Mouse (Mus musculus): ENCODE measurements around the gene Mcrip1. TPM values are rescaled to one million over a fixed set of nuclear protein-coding genes. Genes with fewer than 3 reads are reported as not detected.
"Not testable (repeated sequence)": the region's sequence is repeated elsewhere in the genome, so short reads cannot be mapped to it uniquely, and the experiment has no call there.

The Mcrip1 gene
- 268 and 318 TPM in 2 replicates for polyA plus RNA-seq (2014; fragmentation: Nextera tagmentation; extraction: Ambion mirVana)

GRCm38 (mm10) chr11:120549168-120549945 lies at the start of gene Mcrip1:
TSS of gene Mcrip1 (minus strand) at chr11:120549727.
- Histone ChIP-seq H3K9ac (replicated peaks; ENCODE audit: low read length) (peak within 1 kb of the TSS; percentile 93), H3K36me3 (ENCODE audit: control insufficient read depth, insufficient read depth, low read length) (peaks cover 9% of the 10 kb centered on the region), H3K27me3 (ENCODE audit: control insufficient read depth, insufficient read depth, low read length) (no peaks in the 10 kb centered on the region), H3K9me3 (ENCODE audit: control insufficient read depth, low read length) (no peaks in the 10 kb centered on the region), H3K4me1 (ENCODE audit: control insufficient read depth, insufficient read depth, low read length) (peaks cover 18% of the 10 kb centered on the region), H3K4me2 (ENCODE audit: low read length) (peak within 1 kb of the TSS; percentile 94), H3K27ac (replicated peaks; ENCODE audit: low read depth, low read length) (peak within 1 kb of the TSS; percentile 81), H3K4me3 (replicated peaks; ENCODE audit: low read depth, low read length) (peak within 1 kb of the TSS; percentile 98)
- DNase-seq (peak; percentile 97), ATAC-seq (ENCODE audit: low FRiP score, low TSS enrichment) (peak; percentile 90)
- WGBS: under 1% methylated on average over 69 of the region's 87 CpGs

GRCm38 (mm10) chr11:120598990-120599549 lies 49.5 kb upstream of the Mcrip1 start:
- Histone ChIP-seq H3K9me3 (ENCODE audit: control insufficient read depth, low read length) (no peaks in the 10 kb centered on the region), H3K4me1 (ENCODE audit: control insufficient read depth, insufficient read depth, low read length) (peaks cover 17% of the 10 kb centered on the region), H3K27ac (replicated peaks; ENCODE audit: low read depth, low read length) (no peak overlapping the region), H3K4me2 (ENCODE audit: low read length) (peak overlapping the region; percentile 96), H3K4me3 (replicated peaks; ENCODE audit: low read depth, low read length) (peak overlapping the region; percentile 98), H3K9ac (replicated peaks; ENCODE audit: low read length) (peak overlapping the region; percentile 97; the same call in 1 of the 2 replicates), H3K36me3 (ENCODE audit: control insufficient read depth, insufficient read depth, low read length) (peaks cover 54% of the 10 kb centered on the region), H3K27me3 (ENCODE audit: control insufficient read depth, insufficient read depth, low read length) (no peaks in the 10 kb centered on the region)
- WGBS: 54% methylated on average over 17 of the region's 17 CpGs
- no peak for ATAC-seq (ENCODE audit: low FRiP score, low TSS enrichment)
- DNase-seq: no peak

- under 1% methylated on average over 88 of the region's 88 CpGs for WGBS
- peak within 1 kb of the TSS; percentile 88 for H3K27ac ChIP-seq (replicated peaks; ENCODE audit: low read depth, low read length)
- H3K4me1 ChIP-seq (ENCODE audit: control insufficient read depth, insufficient read depth, low read length): peaks cover 17% of the 10 kb centered on the region
- peak within 1 kb of the TSS; percentile 96 for H3K4me2 ChIP-seq (ENCODE audit: low read length)
- ATAC-seq (ENCODE audit: low FRiP score, low TSS enrichment) (peak; percentile 99), DNase-seq (peak; percentile 99)
- peak within 1 kb of the TSS; percentile 97 for H3K9ac ChIP-seq (replicated peaks; ENCODE audit: low read length)
- H3K36me3 ChIP-seq (ENCODE audit: control insufficient read depth, insufficient read depth, low read length): peaks cover 54% of the 10 kb centered on the region
- no peaks in the 10 kb centered on the region for H3K27me3 ChIP-seq (ENCODE audit: control insufficient read depth, insufficient read depth, low read length)
- peak within 1 kb of the TSS; percentile 98 for H3K4me3 ChIP-seq (replicated peaks; ENCODE audit: low read depth, low read length)
- no peaks in the 10 kb centered on the region for H3K9me3 ChIP-seq (ENCODE audit: control insufficient read depth, low read length)
Observed at GRCm38 (mm10) chr11:120598283-120598989, 48.9 kb upstream of the Mcrip1 start, which contains the start of the genes Alyref and Anapc11. TSS of gene Alyref (minus strand) at chr11:120598365. TSS of gene Anapc11 (plus strand) at chr11:120598421.

- Histone ChIP-seq H3K9ac (replicated peaks; ENCODE audit: low read length) (peak overlapping the region; percentile 97), H3K9me3 (ENCODE audit: control insufficient read depth, low read length) (no peaks in the 10 kb centered on the region), H3K4me3 (replicated peaks; ENCODE audit: low read depth, low read length) (peak overlapping the region; percentile 98), H3K27ac (replicated peaks; ENCODE audit: low read depth, low read length) (peak overlapping the region; percentile 88), H3K4me2 (ENCODE audit: low read length) (peak overlapping the region; percentile 96), H3K36me3 (ENCODE audit: control insufficient read depth, insufficient read depth, low read length) (peaks cover 56% of the 10 kb centered on the region), H3K27me3 (ENCODE audit: control insufficient read depth, insufficient read depth, low read length) (no peaks in the 10 kb centered on the region), H3K4me1 (ENCODE audit: control insufficient read depth, insufficient read depth, low read length) (peaks cover 17% of the 10 kb centered on the region)
- ATAC-seq (ENCODE audit: low FRiP score, low TSS enrichment): peak; percentile 75
- WGBS: 5% methylated on average over 91 of the region's 99 CpGs
- DNase-seq: peak; percentile 10
Observed at GRCm38 (mm10) chr11:120597240-120598235, 48.0 kb upstream of the Mcrip1 start.

GRCm38 (mm10) chr11:120588531-120588930 lies 39.0 kb upstream of the Mcrip1 start:
- Histone ChIP-seq H3K4me2 (ENCODE audit: low read length) (no peak overlapping the region), H3K27me3 (ENCODE audit: control insufficient read depth, insufficient read depth, low read length) (no peaks in the 10 kb centered on the region), H3K9ac (replicated peaks; ENCODE audit: low read length) (no peak overlapping the region), H3K4me1 (ENCODE audit: control insufficient read depth, insufficient read depth, low read length) (no peaks in the 10 kb centered on the region), H3K4me3 (replicated peaks; ENCODE audit: low read depth, low read length) (no peak overlapping the region), H3K9me3 (ENCODE audit: control insufficient read depth, low read length) (no peaks in the 10 kb centered on the region), H3K36me3 (ENCODE audit: control insufficient read depth, insufficient read depth, low read length) (peaks cover 81% of the 10 kb centered on the region), H3K27ac (replicated peaks; ENCODE audit: low read depth, low read length) (no peak overlapping the region)
- ATAC-seq (ENCODE audit: low FRiP score, low TSS enrichment) (no peak), DNase-seq (no peak)
- over 99% methylated on average over 6 of the region's 6 CpGs for WGBS

- peaks cover 53% of the 10 kb centered on the region for H3K36me3 ChIP-seq (ENCODE audit: control insufficient read depth, insufficient read depth, low read length)
- 97% methylated on average over 1 of the region's 1 CpGs for WGBS
Observed at GRCm38 (mm10) chr11:120583937-120584336, 34.4 kb upstream of the Mcrip1 start.

GRCm38 (mm10) chr11:120582982-120583293 lies 33.4 kb upstream of the Mcrip1 start:
- ATAC-seq (ENCODE audit: low FRiP score, low TSS enrichment); H3K27ac ChIP-seq (replicated peaks; ENCODE audit: low read depth, low read length): not testable (repeated sequence)
- peaks cover 53% of the 10 kb centered on the region for H3K36me3 ChIP-seq (ENCODE audit: control insufficient read depth, insufficient read depth, low read length)

More at GRCm38 (mm10) chr11:120583937-120584336, 34.4 kb upstream of the Mcrip1 start:
- H3K4me2 ChIP-seq (ENCODE audit: low read length): no peak overlapping the region
- ATAC-seq (ENCODE audit: low FRiP score, low TSS enrichment): no peak
- DNase-seq: no peak
- H3K9me3 ChIP-seq (ENCODE audit: control insufficient read depth, low read length): no peaks in the 10 kb centered on the region
- no peak overlapping the region for H3K27ac ChIP-seq (replicated peaks; ENCODE audit: low read depth, low read length)
- peaks cover 21% of the 10 kb centered on the region for H3K4me1 ChIP-seq (ENCODE audit: control insufficient read depth, insufficient read depth, low read length)
- H3K9ac ChIP-seq (replicated peaks; ENCODE audit: low read length): no peak overlapping the region
- no peaks in the 10 kb centered on the region for H3K27me3 ChIP-seq (ENCODE audit: control insufficient read depth, insufficient read depth, low read length)
- no peak overlapping the region for H3K4me3 ChIP-seq (replicated peaks; ENCODE audit: low read depth, low read length)

More at GRCm38 (mm10) chr11:120582982-120583293, 33.4 kb upstream of the Mcrip1 start:
- not testable (repeated sequence) for H3K27me3 ChIP-seq (ENCODE audit: control insufficient read depth, insufficient read depth, low read length); H3K4me3 ChIP-seq (replicated peaks; ENCODE audit: low read depth, low read length); H3K4me2 ChIP-seq (ENCODE audit: low read length); H3K9me3 ChIP-seq (ENCODE audit: control insufficient read depth, low read length); H3K9ac ChIP-seq (replicated peaks; ENCODE audit: low read length); DNase-seq
- WGBS: 86% methylated on average over 2 of the region's 2 CpGs
- peaks cover 21% of the 10 kb centered on the region for H3K4me1 ChIP-seq (ENCODE audit: control insufficient read depth, insufficient read depth, low read length)
